Mouse (Mus musculus) stomach, postnatal 0 days (tissue): ENCODE data around the gene Kndc1.

Experiments
- CTCF ChIP-seq: IDR thresholded peaks from 2 replicates; pipeline ENCODE4 v1.5.1; 2016; ENCODE audit warnings: antibody characterized with exemption, low read depth, mild to moderate bottlenecking, moderate library complexity
- EP300 ChIP-seq: optimal IDR thresholded peaks from 2 replicates; pipeline ENCODE3; 2016; ENCODE audit warnings: antibody characterized with exemption

DNA sequence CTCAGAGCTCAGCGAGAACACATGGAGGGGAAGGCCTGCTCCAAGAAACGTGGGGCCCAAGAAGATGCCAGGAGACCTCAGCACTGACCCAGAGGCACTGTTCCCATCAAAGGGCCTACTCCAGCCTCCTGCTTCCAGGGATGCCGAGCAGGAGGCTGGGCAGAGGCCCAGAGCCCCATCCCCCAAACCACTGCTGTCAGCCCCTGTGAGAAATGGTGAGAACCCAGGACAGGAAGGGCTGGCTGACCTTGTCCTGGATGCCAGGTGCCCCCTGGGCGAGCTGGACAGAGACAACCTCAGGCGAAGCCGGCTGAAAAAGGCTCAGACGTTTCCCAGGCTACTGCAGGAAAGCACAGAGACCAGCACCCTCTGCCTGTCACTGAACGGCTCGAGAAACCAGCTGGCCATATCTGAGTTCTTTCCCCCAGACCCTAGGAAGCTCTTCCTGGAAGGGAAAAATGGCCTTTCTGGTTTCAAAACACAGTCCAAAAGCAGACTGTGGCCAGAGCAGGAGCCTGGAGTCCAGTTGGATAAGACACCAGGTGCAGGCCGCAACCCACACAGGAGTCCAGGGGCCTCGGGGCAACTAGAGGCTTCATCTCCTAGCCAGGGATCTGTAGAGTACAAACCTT, 15.8 kb downstream of the Kndc1 start:
- no peak for TF ChIP-seq EP300
- TF ChIP-seq CTCF: no peak
